Mouse (Mus musculus): ENCODE data around the gene Galnt7. TPM values are rescaled to one million over a fixed set of nuclear protein-coding genes. Genes with fewer than 3 reads are reported as not detected.

The Galnt7 gene
- polyA plus RNA-seq, 1 experiment = 4.7 TPM

- DNase-seq (ENCODE audit: low read depth) = no peak
Observed at GRCm38 (mm10) chr8:57628787-57629664, 23.8 kb downstream of the Galnt7 start.

GRCm38 (mm10) chr8:57627946-57628786, 24.7 kb downstream of the Galnt7 start:
- no peak for DNase-seq (ENCODE audit: low read depth)

DNA sequence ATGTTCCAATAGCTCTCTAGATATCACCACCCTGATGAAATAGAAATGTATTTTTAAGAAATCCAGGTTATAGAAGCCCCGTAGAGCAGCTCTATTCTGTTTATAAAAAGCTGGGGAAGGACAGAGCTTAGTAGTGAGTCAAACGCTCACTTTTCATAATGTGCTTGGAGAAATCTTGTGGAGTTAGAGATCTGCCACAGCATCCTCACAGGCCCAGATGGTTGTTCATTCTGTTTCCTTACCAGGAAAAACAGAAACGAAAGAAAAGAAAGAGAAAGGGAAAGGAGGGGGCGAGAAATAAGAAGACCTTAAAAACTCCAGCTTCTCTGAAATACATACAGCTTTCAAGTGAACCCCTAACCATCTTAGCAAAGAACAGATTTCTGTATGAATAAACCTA, 28.9 kb downstream of the Galnt7 start:
- no peak for DNase-seq (ENCODE audit: low read depth)

GRCm38 (mm10) chr8:57623051-57623450, 29.8 kb downstream of the Galnt7 start:
- no peak for DNase-seq (ENCODE audit: low read depth)

- no peak for DNase-seq (ENCODE audit: low read depth)
Observed at GRCm38 (mm10) chr8:57616965-57617364, 35.9 kb downstream of the Galnt7 start.

DNA sequence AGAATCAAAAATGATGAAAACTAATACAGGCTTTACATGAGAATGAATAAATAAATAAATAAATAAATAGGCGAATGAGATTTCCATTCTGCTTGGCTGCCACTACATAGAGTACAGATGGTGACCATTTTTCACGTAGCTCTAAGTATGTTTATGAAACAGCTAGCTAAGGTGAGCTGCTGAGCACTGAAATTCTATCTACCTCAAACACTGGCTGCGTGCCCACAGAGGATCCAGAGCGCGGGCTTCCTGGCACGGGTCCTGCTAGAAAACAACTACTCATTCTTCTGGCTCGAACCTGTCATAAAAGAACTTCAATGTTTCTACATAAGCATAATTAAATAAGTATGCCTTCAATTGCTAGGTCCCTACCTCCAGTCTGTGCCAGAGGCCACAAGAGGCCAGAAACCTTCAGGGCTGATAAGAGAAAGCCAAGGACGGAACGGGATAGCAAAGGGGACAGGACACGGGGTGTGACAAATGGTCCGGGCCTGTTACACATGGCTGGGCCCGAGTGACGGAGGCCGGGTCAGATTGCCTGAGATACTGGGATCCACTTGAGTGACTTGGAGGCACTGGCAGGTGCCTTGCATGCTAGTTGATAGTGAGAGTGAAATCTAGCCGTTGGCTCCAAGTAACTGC, 37.7 kb downstream of the Galnt7 start:
- no peak for DNase-seq (ENCODE audit: low read depth)

DNA sequence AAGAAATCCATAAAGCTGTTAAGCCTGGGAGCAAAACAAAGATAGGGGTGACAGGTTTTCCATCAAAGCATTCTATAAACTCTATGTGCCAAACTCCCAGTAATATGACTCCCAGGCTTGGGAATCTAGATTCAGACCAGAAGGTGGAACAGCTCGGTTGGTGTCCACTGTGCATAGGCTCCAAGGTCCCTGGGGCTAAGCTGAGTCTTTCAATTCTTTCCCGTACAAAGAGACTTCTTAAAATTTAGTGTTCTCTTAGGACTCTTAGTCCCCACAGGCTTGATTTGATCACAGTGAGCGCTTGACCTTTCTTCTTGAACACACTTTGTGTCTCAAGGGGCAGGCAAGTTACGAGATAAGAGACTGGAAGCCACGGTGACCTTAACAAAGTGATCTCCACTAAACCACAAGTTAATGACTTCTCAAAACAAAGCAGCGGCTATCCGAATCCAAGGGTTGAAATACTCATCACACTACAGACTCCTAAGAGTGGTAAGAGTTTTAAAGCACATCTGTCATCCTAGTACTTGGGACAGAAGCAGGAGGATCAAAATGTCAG, 41.3 kb downstream of the Galnt7 start:
- no peak for DNase-seq (ENCODE audit: low read depth)

DNA sequence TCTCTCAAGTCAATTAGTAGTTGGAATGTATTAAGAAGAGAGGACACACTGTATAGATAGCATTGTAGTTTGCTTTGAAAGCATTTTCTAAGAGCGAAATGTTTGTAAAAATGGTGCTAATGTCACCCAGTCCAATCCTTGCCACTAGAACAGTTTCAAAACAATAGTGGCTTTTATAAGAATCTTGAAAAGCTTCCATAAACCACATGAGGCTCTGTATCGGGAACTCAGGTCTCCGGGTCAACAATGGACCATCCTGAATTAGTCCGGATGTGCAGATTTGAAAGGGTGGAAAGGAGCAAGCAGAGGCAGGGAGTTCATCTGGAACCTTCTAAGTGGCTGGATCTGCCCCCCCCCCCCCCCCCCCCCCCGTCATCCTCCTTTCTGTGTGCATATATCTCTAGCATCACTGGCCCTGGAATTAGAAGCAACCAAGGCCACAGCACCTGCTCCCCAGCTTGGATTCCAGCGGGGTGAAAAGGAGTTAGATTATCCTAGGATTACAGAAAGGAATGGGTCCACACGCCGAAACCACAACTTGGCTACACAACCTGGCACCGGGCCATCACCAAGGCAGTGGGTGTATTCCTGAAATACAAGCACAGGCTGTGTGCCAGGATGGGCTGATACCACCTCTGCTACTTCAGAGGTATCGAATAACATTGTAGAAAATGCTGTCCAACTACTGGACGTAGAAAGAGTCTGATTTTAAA, 42.0 kb downstream of the Galnt7 start:
- no peak for DNase-seq (ENCODE audit: low read depth)

DNA sequence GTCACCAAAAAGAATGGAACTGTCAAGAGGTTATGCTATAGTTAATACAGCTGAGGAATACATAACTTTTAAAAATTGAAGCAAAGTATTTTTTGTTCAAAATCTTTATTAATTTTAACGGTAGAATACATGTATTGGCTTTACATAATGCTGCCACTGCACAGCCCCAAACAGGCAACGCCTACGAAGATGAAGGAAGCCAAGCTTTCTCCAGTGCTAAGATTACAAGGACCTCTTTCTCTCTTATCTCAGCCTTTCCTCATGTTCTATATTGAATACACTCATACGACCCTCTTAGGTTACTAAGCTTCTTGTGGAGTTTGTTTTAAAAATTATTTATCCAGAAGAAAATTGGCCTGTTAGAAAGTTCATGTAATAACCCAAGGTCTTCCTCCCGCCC, 50.3 kb downstream of the Galnt7 start:
- DNase-seq (ENCODE audit: low read depth) = no peak

DNA sequence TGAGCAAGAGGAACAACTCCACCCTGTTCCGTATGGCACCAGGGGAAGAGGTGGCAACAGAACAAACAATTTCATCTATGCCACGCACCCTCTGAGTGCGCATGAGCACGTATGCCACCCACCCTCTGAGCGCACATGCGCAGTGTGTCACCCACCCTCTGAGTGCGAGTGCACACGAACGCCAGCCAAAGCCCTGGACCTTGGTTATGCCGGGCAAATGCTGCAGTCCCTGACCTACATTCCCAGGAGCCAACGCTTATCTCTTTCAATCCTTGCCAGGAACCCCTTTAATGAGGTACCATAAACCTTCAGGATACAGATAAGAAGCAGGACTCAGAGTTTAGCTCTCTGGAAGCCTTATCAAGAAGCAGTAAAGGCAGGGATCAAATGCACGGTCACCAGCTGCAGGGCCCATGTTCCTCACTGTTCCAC, 50.8 kb downstream of the Galnt7 start:
- no peak for DNase-seq (ENCODE audit: low read depth)

DNA sequence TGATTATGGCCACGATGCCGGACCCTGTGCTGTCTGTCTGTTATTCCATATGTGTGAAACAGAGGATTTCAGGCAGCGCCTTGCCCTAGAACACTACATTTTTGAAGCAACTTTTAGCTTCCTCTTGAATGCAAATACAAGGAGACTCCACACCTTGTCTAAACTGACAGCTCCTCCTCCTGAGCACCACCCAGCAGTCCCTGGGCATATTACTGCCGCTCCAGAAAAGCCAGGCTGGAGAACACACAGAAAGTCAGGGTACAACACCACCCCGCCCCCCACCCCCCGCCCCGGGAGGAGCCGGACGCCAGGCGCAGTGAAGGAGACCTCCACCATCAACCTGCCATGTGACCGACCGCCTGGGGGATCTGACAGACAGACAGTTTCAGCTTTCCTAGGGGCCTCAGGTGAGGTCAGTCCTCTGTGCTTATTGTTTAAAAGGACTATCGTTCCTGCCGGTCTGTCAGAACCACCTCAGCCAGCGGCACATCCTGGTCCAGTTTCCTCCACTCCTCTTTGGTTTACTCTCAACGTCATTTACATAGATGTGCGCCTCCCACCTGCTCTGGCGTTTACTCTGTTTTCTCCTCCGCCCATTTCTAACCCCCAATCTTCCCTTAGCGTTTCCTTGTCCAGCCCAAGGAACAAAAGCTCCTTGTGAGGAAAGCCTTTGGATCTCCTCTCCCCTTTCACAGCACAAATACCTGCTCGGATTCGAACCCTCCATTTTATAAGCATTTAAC, 52.8 kb downstream of the Galnt7 start:
- DNase-seq (ENCODE audit: low read depth) = no peak

GRCm38 (mm10) chr8:57595853-57596252, 57.0 kb downstream of the Galnt7 start:
- no peak for DNase-seq (ENCODE audit: low read depth)

DNA sequence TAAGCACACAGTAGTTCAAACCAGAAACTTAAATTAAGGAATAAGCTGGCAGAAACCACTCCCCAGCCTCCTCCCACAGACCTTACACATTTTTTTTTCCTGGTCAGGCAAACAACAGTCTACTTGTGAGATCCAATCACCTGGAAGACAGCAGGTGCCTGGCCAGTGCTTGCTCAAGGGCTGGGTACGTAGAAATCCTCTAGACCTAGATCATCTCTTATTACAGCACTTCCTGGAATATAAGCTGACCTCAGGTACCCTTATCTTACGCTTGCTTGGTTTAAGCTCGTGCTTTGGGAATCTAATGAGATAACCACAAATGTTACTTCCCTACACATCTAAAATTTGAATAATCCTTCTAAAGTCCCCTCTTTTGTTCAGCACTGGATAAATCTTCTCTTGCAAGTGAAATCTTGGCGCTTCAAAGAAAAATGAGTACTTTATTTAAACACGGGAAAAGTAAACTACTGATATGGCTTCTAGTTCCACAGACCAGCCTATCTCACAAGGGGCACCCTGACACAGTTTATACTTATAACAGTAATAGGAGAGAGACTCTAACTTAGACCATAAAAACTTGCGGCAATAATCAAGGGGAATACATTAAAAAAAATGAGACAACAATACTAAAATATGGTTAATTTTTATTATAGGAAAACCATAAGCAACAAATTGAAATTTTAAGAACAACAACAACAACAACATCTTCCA, 58.5 kb downstream of the Galnt7 start:
- DNase-seq (ENCODE audit: low read depth) = no peak

DNA sequence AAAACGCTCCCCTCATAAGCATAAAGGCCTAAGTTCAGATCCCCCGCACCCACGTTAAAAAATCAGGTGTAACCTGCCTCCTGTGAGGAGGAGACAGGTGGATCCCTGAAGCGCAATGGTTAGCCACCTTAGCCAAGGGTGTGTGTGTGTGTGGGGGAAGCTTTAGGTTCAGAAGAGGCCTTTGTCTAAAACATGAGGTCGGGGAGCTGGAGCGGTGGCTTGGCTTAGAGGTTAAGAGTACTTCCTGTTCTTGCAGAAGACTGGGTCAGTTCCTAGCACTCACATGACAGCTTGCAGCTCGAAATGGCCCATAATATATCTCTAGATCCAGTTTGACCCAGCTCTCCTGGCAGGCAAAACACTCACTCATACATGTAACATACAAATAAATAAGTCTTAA, 60.2 kb downstream of the Galnt7 start:
- DNase-seq (ENCODE audit: low read depth) = no peak

- DNase-seq (ENCODE audit: low read depth) = no peak
Observed at GRCm38 (mm10) chr8:57591681-57592080, 61.2 kb downstream of the Galnt7 start.

DNA sequence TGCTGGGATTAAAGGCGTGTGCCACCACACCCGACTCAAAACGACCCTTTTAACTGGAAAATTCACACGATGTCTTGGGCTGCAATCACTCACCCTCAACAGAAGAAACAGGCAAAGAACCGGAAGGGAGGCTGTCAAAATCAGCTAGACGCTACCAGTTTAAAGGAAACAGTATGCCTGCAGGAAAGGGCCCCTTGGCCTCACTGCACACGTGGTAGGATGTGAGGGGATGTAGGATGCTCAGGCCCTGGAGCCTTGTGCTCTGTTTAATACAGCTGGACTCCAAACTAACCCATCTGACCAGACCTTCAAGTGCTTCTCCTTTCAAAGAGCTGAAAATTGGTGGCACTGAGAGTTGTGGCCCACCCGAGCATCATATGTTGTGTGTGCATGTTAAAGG, 62.8 kb downstream of the Galnt7 start:
- DNase-seq (ENCODE audit: low read depth) = no peak

DNA sequence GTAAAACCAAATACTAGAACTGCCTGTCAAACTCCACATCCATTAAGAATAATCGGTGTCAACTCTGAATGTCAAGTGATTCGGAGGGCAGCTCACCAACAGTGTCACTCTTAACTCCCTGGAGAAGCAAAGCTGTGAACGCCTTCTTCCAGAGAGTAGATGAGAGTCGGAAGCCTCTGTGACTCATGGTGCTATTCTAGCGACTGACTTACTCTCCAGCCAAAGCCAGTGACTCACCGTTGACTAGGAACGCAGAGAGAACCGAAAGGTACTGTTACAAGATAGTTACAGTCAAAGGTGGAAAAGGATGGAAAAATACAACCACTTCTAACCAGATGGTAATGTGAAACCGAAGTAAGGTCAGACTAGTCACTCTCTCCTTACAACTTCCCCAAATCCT, 63.7 kb downstream of the Galnt7 start:
- DNase-seq (ENCODE audit: low read depth) = no peak

DNA sequence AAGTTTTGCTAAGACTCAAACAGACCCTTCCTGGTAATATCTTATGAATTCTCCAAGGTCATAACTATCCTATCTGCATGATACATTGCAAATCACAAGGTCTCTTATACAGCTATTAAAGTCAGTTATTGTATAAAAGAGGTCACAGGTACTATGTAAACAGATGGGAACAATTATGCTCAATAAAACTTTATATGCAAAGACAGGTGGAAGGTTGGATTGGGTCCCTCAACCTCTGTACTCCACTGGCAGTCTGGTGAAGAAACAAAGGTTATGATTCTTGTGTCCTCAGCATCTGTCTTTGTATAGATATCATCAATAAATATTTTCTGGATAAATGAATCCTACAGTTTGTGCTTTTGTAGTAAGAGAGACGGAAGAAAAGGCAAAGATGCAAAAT, 64.2 kb downstream of the Galnt7 start:
- no peak for DNase-seq (ENCODE audit: low read depth)

GRCm38 (mm10) chr8:57586667-57587066, 66.2 kb downstream of the Galnt7 start:
- no peak for DNase-seq (ENCODE audit: low read depth)

- DNase-seq (ENCODE audit: low read depth) = no peak
Observed at GRCm38 (mm10) chr8:57585831-57586230, 67.0 kb downstream of the Galnt7 start.
